Mouse (Mus musculus) urinary bladder, postnatal 10 days (tissue): ENCODE data around the gene Prkra.
"Not testable (repeated sequence)": the region's sequence is repeated elsewhere in the genome, so short reads cannot be mapped to it uniquely, and the experiment has no call there.

ENCODE experiments used
- DNase-seq: peaks from one replicate; pipeline ENCODE4 v3.0.0; 2022; ENCODE audit warnings: low spot score

The Prkra gene

DNA sequence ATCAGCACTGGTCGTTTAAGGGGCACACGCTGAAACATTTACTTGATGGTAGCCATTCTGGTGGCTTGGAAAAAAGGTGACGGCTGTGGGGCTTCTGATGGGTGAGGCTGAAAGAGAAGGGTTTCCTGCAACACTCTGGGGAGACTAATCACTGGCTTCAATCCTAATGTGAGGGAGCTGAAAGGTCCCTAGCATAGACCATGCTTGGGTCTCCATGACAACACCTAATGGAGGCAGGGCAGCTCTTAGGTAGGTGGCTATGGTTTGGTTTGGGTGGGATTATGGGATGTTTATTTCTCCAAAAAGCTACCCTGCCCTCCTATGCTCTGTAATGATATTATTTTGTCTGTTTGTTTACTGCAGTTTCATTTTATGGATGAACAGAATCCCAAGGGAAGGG, 7.6 kb upstream of the Prkra start:
- DNase-seq = no peak

DNA sequence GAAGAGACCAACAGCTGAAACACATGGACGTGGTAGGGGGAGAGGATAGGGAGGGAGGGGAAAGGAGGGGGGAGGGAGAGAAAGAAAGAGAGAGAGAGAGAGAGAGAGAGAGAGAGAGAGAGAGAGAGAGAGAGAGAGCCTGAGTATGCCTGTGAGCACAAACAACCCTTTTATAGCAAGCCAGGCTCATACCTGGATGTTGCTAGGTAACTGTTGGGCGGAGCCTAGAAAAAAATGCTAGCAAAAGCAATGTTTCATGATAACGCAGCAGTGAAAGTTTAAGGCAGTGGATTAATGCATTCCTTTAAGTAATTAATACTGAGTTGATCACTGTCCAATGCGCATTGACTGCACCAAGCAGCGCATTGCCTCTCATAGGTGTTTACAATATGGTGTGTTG, 6.8 kb upstream of the Prkra start:
- no peak for DNase-seq

GRCm38 (mm10) chr2:76653070-76653469, 5.3 kb upstream of the Prkra start:
- DNase-seq = no peak

DNA sequence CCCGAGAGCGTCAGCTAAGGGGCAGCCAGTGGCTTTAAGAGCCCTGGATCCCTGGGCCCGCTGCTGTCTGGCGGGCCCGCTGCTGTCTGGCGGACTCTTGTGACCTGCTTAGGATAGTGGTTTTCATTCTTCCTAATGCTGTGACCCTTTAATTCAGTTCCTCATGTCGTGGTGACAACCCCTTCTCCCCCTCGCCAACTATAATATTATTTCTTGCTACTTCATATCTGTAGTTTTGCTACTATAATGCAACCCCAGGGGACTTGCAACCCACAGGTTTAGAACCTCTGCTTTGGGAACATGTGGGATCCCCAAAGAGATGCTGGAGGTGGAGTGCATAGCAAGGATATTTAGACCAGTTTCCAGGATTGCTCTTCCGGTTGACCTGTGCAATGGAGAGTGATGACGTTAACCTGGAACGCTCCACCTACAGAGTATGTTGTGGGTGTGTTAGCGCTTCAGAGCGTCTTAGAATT, 889 bp upstream of the Prkra start:
- DNase-seq = no peak

DNA sequence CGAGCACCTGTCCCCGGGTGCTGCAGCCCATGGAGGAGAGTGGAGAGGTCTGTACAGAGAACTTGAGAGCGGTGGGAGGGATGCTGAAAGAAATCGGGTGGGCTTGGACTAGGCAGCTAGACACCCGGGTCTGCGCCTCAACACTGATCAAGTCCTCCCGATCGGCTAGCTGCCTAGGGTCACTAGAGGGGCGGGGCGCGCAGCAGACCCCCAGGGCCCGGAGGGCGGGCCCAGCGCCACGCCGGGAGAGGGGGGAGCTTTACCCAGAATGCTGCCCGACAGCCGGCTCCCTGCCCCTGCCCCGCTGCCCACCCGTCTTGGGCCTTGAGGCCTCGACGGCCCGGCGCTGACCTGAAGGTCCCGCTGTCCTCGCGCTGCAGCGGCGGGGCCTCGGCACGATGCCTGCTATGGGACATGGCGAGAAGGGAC, 360 bp downstream of the Prkra start:
- no peak for DNase-seq

- DNase-seq = no peak
Measured at GRCm38 (mm10) chr2:76643801-76644200, 4.0 kb downstream of the Prkra start.

DNA sequence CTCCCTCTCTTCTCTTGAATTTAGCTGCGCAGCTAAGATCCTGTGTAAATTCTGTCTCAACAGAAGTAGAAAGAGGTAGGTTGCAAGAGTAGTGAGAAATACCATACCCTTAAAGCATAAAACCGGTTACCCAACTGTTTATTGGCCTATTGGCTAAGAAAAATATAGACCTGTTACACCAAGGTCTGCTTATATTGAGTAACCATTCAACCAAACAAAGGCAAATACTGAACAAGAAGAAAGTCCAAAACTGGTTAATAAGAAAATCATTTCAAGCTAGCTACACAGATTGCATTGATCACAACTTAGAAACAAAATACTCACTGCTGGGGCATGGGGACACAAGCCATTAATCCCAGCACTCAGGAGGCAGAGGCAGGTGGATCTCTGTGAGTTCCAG, 8.2 kb downstream of the Prkra start:
- no peak for DNase-seq

DNA sequence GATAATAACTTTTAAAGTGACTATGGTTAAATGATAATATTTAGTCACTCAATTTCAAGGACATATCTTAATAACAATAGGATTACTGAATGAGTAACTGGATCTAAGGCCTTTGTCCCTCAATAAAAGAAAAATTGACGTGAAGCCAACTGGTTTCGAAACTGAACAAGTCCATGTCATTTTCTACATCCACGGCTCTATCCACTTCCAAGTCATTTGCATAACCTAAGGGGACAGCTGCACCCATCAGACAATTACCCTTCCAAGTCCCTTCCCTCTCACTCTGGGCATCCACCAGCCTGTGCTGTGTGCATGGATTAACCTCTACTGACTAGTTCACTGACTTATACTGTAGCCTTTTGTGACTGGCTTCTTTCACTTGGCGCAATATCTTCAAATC, 16.2 kb downstream of the Prkra start:
- no peak for DNase-seq

DNA sequence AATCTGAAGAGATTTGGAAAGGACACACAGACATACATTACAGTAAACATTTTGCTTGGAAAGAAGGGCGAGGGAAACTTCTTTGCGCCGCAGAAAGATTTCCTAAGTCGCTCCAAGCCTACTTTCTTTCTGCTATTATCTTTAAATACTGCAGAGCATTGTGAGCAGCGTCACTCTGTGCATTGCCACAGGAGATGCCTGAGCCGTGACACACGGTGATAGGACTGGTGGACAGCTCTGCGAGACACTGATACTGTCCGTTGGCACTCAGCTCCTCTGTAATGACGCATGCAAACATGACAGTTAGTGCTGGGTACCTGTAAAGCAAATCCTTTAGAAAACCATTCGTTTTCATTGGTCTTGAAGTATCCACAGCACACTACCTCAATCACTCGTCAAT, 17.5 kb downstream of the Prkra start:
- no peak for DNase-seq

GRCm38 (mm10) chr2:76622316-76622715, 25.5 kb downstream of the Prkra start:
- not testable (repeated sequence) for DNase-seq

DNA sequence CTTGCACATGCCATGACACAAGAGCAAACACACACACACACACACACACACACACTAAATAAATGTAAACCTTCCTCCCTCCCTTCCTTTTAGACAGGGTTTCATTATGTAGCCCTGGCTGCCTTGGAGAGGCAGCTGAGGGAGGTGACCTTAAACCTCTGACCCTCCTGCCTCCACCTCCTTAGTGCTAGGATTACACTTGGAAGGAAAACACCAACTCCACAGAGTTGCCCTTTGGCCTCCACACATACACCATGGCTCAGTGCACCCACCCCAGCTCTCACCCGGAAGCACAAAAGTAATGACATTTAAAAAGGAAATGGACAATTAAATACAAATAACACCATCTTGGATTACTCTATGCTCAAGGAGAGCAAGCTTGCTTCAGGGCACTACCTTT, 26.1 kb downstream of the Prkra start:
- DNase-seq = no peak

DNA sequence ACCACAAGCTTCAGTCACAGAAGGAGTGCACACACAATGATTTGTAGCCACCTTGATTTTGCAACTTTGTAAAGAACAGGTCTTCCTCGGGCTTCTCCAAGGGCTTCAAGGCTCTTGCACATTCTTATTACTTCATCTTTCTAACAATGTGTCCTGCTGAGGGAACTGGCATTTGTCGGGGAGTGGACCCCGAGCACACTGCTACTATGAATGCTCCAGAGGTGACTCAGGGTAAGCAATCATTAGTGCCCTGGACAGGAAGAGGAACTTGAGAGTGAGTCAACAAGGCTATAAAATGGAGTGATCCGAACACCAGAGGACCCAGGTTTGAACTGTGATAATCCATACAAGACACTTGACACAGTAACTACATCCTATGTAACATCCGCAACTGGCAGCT, 27.6 kb downstream of the Prkra start:
- no peak for DNase-seq

DNA sequence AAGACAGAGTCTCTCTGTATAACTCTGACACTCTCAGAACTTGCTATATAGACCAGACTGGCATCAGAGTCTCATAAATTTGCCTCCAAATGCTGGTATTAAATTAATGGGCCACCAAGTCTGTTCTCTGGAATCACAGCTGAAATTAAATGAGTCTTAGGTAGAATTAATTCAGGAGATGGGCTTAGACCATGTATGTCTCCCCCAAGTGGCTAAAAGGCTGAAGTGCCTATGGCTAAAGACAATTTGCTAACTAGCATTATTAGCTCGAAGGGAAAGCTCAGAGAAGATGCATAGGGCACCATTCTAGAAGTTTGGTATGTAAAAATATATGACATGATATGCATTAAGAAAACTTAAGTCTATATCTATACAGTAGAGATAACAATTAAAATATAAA, 29.7 kb downstream of the Prkra start:
- DNase-seq = no peak

GRCm38 (mm10) chr2:76611996-76612395, 35.8 kb downstream of the Prkra start:
- DNase-seq = no peak

DNA sequence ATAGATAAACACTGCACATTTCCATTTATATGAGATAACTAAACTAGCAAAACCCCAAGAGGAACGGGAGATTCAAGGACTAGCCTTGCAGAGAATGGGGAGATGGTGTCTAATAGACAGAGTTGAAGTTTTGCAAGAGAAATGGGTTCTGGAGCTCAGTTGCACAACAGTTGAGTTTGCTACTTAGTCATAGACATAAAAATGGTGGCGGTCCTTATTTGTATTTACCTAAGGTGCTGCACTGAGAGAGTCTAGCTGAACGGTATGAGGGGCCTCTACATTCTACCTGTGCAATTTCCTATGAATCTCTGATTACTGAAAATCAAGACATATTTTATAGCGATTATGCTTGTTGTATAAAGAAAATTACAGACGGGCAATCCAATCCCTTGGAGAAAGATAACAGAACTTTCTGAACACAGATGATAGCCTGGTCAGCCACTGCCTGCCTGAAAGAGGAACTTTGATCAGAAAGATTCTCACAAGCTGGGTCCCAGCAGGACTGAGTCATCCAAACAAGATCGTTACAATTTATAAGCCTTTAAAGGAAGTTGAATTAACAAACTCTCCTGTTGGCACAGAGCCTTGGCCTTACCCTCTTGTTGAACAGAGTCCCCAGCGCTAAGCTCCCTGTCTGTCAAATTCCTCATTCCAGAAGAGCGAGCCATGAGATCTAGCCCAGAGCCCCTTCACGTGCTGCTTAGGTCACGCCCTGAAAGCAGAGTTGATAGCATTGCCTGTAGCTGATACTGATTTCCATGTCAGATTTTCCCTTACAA, 37.3 kb downstream of the Prkra start:
- no peak for DNase-seq

DNA sequence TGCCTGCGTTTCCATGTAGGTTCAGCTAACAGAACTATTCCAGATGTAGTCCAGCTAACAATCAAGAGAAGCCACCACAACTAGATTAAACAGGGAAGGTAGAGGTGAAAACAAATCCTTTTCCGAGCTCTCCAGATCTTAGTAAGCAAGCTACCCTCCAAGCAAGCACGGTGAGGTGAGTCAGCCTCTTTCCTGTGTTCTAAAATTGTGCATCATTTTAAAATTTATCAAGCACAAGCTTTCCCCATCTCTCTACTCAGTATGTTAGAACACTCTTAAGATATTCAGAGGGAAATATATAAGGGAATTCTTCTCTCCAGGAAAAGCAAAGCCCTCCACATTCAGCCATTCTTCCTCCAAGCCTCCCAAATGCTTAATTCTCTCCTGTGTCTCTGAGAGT, 41.1 kb downstream of the Prkra start:
- no peak for DNase-seq

DNA sequence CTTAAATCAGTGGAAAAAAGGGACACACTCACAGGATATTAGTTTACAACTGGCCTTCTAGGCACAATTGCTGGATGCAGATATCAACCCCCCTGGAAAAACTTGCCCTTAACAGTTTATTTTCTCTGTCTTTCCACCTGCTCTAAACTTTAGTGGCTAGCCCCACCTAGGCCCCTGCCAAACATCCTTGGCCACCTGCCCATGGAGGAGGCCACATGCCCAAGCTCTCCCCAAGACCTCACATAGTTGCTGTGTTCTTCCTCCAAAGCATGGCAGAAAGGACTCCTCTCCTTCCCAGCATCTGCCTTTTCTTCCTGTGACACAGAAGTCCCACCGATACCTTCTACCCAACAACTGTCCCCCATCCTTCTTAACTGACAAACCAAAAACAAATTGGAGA, 45.6 kb downstream of the Prkra start:
- DNase-seq = no peak

DNA sequence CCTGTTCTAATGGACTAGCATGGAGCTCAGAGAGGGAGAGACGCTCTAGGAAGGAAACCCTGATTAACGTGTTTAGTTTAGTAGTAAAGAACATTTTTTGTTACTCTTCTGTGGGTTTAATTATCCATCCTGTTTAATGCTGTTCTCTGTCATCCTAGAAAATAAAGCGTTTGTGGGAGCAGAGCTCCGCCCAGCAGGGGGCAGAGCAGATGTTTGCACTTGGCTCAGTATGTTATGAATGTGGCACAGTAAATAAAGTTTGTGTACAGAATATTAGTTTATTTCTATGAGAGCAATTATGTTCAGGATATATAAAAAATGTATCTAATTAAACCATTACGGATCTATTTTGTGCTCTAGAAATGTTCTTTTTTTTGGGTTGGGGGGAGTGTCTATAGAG, 48.6 kb downstream of the Prkra start:
- no peak for DNase-seq

DNA sequence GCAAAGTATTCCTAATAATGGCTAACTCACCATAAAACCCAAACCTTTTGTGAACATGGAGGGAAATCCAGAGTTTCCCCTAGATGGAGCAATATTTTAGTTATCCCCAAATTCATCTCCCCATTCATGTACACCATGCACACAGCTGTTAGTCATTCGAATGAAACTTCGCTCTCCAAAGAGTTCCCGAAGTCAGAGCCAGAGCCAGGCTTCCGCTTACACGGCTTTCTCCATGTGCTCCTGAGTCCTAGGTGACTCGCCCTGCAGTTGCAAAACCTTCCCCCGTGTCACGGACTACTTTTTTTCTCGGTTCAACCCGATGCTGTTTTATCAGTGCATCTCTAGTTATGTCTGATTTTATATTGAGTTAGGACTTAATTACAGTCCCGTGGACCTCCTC, 50.3 kb downstream of the Prkra start:
- DNase-seq = no peak

- no peak for DNase-seq
Measured at GRCm38 (mm10) chr2:76592401-76592924, 55.4 kb downstream of the Prkra start.

GRCm38 (mm10) chr2:76590221-76590620, 57.6 kb downstream of the Prkra start:
- DNase-seq = no peak

- DNase-seq = no peak
Measured at GRCm38 (mm10) chr2:76586906-76587305, 60.9 kb downstream of the Prkra start.

DNA sequence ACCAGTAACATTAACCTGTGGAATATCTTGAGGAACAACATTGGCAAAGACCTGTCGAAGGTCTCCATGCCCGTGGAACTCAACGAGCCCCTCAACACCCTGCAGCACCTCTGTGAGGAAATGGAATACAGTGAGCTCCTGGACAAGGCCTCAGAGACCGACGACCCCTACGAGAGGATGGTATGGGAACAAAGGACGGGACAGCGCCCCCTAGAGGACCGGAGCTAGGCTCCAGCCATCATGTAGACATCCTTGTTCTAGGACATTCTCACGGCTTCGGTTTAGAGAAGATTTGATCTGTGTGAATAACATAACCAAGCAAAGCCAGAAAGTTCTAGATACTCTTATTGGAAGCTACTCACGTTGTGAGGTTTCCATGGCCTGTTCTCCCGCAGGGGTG, 62.7 kb downstream of the Prkra start:
- no peak for DNase-seq
